Mouse (Mus musculus): ENCODE data around the gene Adamts10. TPM values are rescaled to one million over a fixed set of nuclear protein-coding genes. Genes with fewer than 3 reads are reported as not detected.

The Adamts10 gene
- total and polyA plus RNA-seq, 2 experiments from 2014 or later = 20.3 to 53.2 TPM

GRCm38 (mm10) chr17:33584061-33584460, 60.1 kb downstream of the Adamts10 start:
- no peak for ATAC-seq
- no peak for TF ChIP-seq CTCF (IDR thresholded peaks at IDR 0.05; ENCODE audit: low read depth)
- 86% methylated on average over 4 of the region's 4 CpGs for WGBS

GRCm38 (mm10) chr17:33586011-33586410, 62.0 kb downstream of the Adamts10 start:
- H3K9ac ChIP-seq = no peak overlapping the region
- TF ChIP-seq CTCF (IDR thresholded peaks at IDR 0.05; ENCODE audit: low read depth) = no peak
- no peaks in the 10 kb centered on the region for H3K9me3 ChIP-seq (ENCODE audit: low read length)
- DNase-seq = no peak
- ATAC-seq = no peak
- H3K27ac ChIP-seq (ENCODE audit: low read depth, low read length) = no peak overlapping the region
- H3K4me3 ChIP-seq (ENCODE audit: low read depth, low read length) = no peak overlapping the region
- WGBS = 77% methylated on average over 17 of the region's 17 CpGs
- no peaks in the 10 kb centered on the region for H3K4me1 ChIP-seq (ENCODE audit: insufficient read depth)
- H3K36me3 ChIP-seq (ENCODE audit: insufficient read depth) = no peaks in the 10 kb centered on the region
- no peaks in the 10 kb centered on the region for H3K27me3 ChIP-seq (ENCODE audit: insufficient read depth, low read length)
- H3K4me2 ChIP-seq (ENCODE audit: low read depth) = no peak overlapping the region

More at GRCm38 (mm10) chr17:33584061-33584460, 60.1 kb downstream of the Adamts10 start:
- H3K4me1 ChIP-seq (ENCODE audit: insufficient read depth) = no peaks in the 10 kb centered on the region
- no peaks in the 10 kb centered on the region for H3K27me3 ChIP-seq (ENCODE audit: insufficient read depth, low read length)
- no peak overlapping the region for H3K4me3 ChIP-seq (ENCODE audit: low read depth, low read length)
- no peak for DNase-seq
- H3K27ac ChIP-seq (ENCODE audit: low read depth, low read length) = no peak overlapping the region
- H3K4me2 ChIP-seq (ENCODE audit: low read depth) = no peak overlapping the region
- no peaks in the 10 kb centered on the region for H3K9me3 ChIP-seq (ENCODE audit: low read length)
- H3K9ac ChIP-seq = no peak overlapping the region
- no peaks in the 10 kb centered on the region for H3K36me3 ChIP-seq (ENCODE audit: insufficient read depth)

GRCm38 (mm10) chr17:33597271-33597670, 73.3 kb downstream of the Adamts10 start:
- Histone ChIP-seq H3K4me2 (ENCODE audit: low read depth) (no peak overlapping the region), H3K27me3 (ENCODE audit: insufficient read depth, low read length) (no peaks in the 10 kb centered on the region), H3K27ac (ENCODE audit: low read depth, low read length) (no peak overlapping the region), H3K4me1 (ENCODE audit: insufficient read depth) (no peaks in the 10 kb centered on the region), H3K4me3 (ENCODE audit: low read depth, low read length) (no peak overlapping the region), H3K36me3 (ENCODE audit: insufficient read depth) (no peaks in the 10 kb centered on the region), H3K9ac (no peak overlapping the region), H3K9me3 (ENCODE audit: low read length) (no peaks in the 10 kb centered on the region)
- TF ChIP-seq CTCF (IDR thresholded peaks at IDR 0.05; ENCODE audit: low read depth) = no peak
- DNase-seq (no peak), ATAC-seq (no peak)

- 91% methylated on average over 5 of the region's 5 CpGs for WGBS
- Histone ChIP-seq H3K4me2 (ENCODE audit: low read depth) (no peak overlapping the region), H3K36me3 (ENCODE audit: insufficient read depth) (no peaks in the 10 kb centered on the region), H3K27ac (ENCODE audit: low read depth, low read length) (no peak overlapping the region), H3K9ac (no peak overlapping the region), H3K4me3 (ENCODE audit: low read depth, low read length) (no peak overlapping the region), H3K4me1 (ENCODE audit: insufficient read depth) (no peaks in the 10 kb centered on the region), H3K27me3 (ENCODE audit: insufficient read depth, low read length) (no peaks in the 10 kb centered on the region), H3K9me3 (ENCODE audit: low read length) (no peaks in the 10 kb centered on the region)
- TF ChIP-seq CTCF (IDR thresholded peaks at IDR 0.05; ENCODE audit: low read depth) = no peak
- ATAC-seq (no peak), DNase-seq (no peak)
Measured at GRCm38 (mm10) chr17:33598506-33598905, 74.5 kb downstream of the Adamts10 start.

- no peak for TF ChIP-seq CTCF (IDR thresholded peaks at IDR 0.05; ENCODE audit: low read depth)
Measured at GRCm38 (mm10) chr17:33599836-33600475, 76.0 kb downstream of the Adamts10 start.

GRCm38 (mm10) chr17:33600831-33601230, 76.8 kb downstream of the Adamts10 start:
- Histone ChIP-seq H3K4me3 (ENCODE audit: low read depth, low read length) (no peak overlapping the region), H3K27ac (ENCODE audit: low read depth, low read length) (no peak overlapping the region), H3K9me3 (ENCODE audit: low read length) (no peaks in the 10 kb centered on the region), H3K9ac (no peak overlapping the region), H3K4me2 (ENCODE audit: low read depth) (no peak overlapping the region), H3K4me1 (ENCODE audit: insufficient read depth) (no peaks in the 10 kb centered on the region), H3K27me3 (ENCODE audit: insufficient read depth, low read length) (no peaks in the 10 kb centered on the region), H3K36me3 (ENCODE audit: insufficient read depth) (no peaks in the 10 kb centered on the region)
- WGBS = 80% methylated on average over 3 of the region's 3 CpGs
- DNase-seq (no peak), ATAC-seq (no peak)
- no peak for TF ChIP-seq CTCF (IDR thresholded peaks at IDR 0.05; ENCODE audit: low read depth)

More at GRCm38 (mm10) chr17:33599836-33600475, 76.0 kb downstream of the Adamts10 start:
- WGBS = 90% methylated on average over 8 of the region's 8 CpGs
- Histone ChIP-seq H3K9ac (no peak overlapping the region), H3K36me3 (ENCODE audit: insufficient read depth) (no peaks in the 10 kb centered on the region), H3K9me3 (ENCODE audit: low read length) (no peaks in the 10 kb centered on the region), H3K27me3 (ENCODE audit: insufficient read depth, low read length) (no peaks in the 10 kb centered on the region), H3K4me3 (ENCODE audit: low read depth, low read length) (no peak overlapping the region), H3K4me2 (ENCODE audit: low read depth) (no peak overlapping the region), H3K27ac (ENCODE audit: low read depth, low read length) (no peak overlapping the region), H3K4me1 (ENCODE audit: insufficient read depth) (no peaks in the 10 kb centered on the region)
- DNase-seq (no peak), ATAC-seq (no peak)

GRCm38 (mm10) chr17:33601947-33602346, 77.9 kb downstream of the Adamts10 start:
- Histone ChIP-seq H3K4me3 (ENCODE audit: low read depth, low read length) (no peak overlapping the region), H3K9me3 (ENCODE audit: low read length) (no peaks in the 10 kb centered on the region), H3K9ac (no peak overlapping the region), H3K27ac (ENCODE audit: low read depth, low read length) (no peak overlapping the region), H3K36me3 (ENCODE audit: insufficient read depth) (no peaks in the 10 kb centered on the region), H3K4me2 (ENCODE audit: low read depth) (no peak overlapping the region), H3K27me3 (ENCODE audit: insufficient read depth, low read length) (no peaks in the 10 kb centered on the region), H3K4me1 (ENCODE audit: insufficient read depth) (no peaks in the 10 kb centered on the region)
- DNase-seq (no peak), ATAC-seq (no peak)
- WGBS = 84% methylated on average over 12 of the region's 12 CpGs
- no peak for TF ChIP-seq CTCF (IDR thresholded peaks at IDR 0.05; ENCODE audit: low read depth)

Other genes starting within 250 kb of the Adamts10 start
- gene Zfp955b, start 234.7 kb upstream of the Adamts10 start, total RNA-seq (2014; rRNA removed) = 25.3 and 33.4 TPM in 2 replicates
- gene Zfp955b, start 234.7 kb upstream of the Adamts10 start, polyA plus RNA-seq (2015; fragmentation: Nextera tagmentation; extraction: Ambion mirVana) = 12.7 and 14.0 TPM in 2 replicates
- gene Zfp81, start 165.3 kb upstream of the Adamts10 start, total RNA-seq (2014; rRNA removed) = 38.2 and 40.5 TPM in 2 replicates
- gene Zfp81, start 165.3 kb upstream of the Adamts10 start, polyA plus RNA-seq (2015; fragmentation: Nextera tagmentation; extraction: Ambion mirVana) = 21.5 and 31.5 TPM in 2 replicates
- 12.3 and 15.5 TPM in 2 replicates for gene Zfp101, start 129.6 kb upstream of the Adamts10 start, total RNA-seq (2014; rRNA removed)
- gene Zfp101, start 129.6 kb upstream of the Adamts10 start, polyA plus RNA-seq (2015; fragmentation: Nextera tagmentation; extraction: Ambion mirVana) = 8.6 and 10.2 TPM in 2 replicates
- not detected in 2 replicates for gene Actl9, start 91.3 kb upstream of the Adamts10 start, total RNA-seq (2014; rRNA removed)
- not detected in 2 replicates for gene Actl9, start 91.3 kb upstream of the Adamts10 start, polyA plus RNA-seq (2015; fragmentation: Nextera tagmentation; extraction: Ambion mirVana)
- gene Myo1f, start 31.5 kb downstream of the Adamts10 start, total RNA-seq (2014; rRNA removed) = 2.0 and 2.3 TPM in 2 replicates
- gene Myo1f, start 31.5 kb downstream of the Adamts10 start, polyA plus RNA-seq (2015; fragmentation: Nextera tagmentation; extraction: Ambion mirVana) = 0.87 and 1.5 TPM in 2 replicates
- gene Zfp414, start 104.9 kb downstream of the Adamts10 start, total RNA-seq (2014; rRNA removed) = 31.2 and 58.8 TPM in 2 replicates
- gene Zfp414, start 104.9 kb downstream of the Adamts10 start, polyA plus RNA-seq (2015; fragmentation: Nextera tagmentation; extraction: Ambion mirVana) = 71.8 and 72.0 TPM in 2 replicates
- not detected in 2 replicates for gene Pram1, start 113.9 kb downstream of the Adamts10 start, total RNA-seq (2014; rRNA removed)
- gene Pram1, start 113.9 kb downstream of the Adamts10 start, polyA plus RNA-seq (2015; fragmentation: Nextera tagmentation; extraction: Ambion mirVana) = 0.14 and 0.30 TPM in 2 replicates
- 73.6 and 87.1 TPM in 2 replicates for gene Hnrnpm, start 162.7 kb downstream of the Adamts10 start, total RNA-seq (2014; rRNA removed)
- gene Hnrnpm, start 162.7 kb downstream of the Adamts10 start, polyA plus RNA-seq (2015; fragmentation: Nextera tagmentation; extraction: Ambion mirVana) = 135 and 151 TPM in 2 replicates
- gene March2, start 194.5 kb downstream of the Adamts10 start, total RNA-seq (2014; rRNA removed) = 96.5 and 102 TPM in 2 replicates
- gene March2, start 194.5 kb downstream of the Adamts10 start, polyA plus RNA-seq (2015; fragmentation: Nextera tagmentation; extraction: Ambion mirVana) = 72.5 and 77.6 TPM in 2 replicates
- 78.1 and 106 TPM in 2 replicates for gene Rab11b, start 236.3 kb downstream of the Adamts10 start, total RNA-seq (2014; rRNA removed)
- gene Rab11b, start 236.3 kb downstream of the Adamts10 start, polyA plus RNA-seq (2015; fragmentation: Nextera tagmentation; extraction: Ambion mirVana) = 527 and 560 TPM in 2 replicates